Mouse (Mus musculus) forebrain, postnatal 0 days (tissue): ENCODE measurements at regions not wholly inside any gene's neighbourhood (a gene's known extent, or its start where the extent isn't known, plus 50 kb on each side); places are given as distances from the start of the nearest gene placed in this dataset.

Experiments used
- ATAC-seq: fragments of 200-750 bp; cut with Nextera tagmentation; 2 replicates; pipeline ENCODE4 v1.8.0; 2017; ENCODE audit warnings: mild to moderate bottlenecking, moderate library complexity
- DNase-seq: peaks from one replicate; pipeline ENCODE4 v3.0.0-alpha.2; 2015
- H3K27ac ChIP-seq: fragments of 300-500 bp; sonication (generic); 2 replicates; pipeline ENCODE4 v1.5.1; 2014; ENCODE audit warnings: low read depth, mild to moderate bottlenecking, antibody characterized with exemption, low read length, moderate library complexity, mixed read lengths
- H3K27me3 ChIP-seq: fragments of 300-500 bp; sonication (generic); 2 replicates; pipeline ENCODE4 v1.6.1; 2014; ENCODE audit warnings: mild to moderate bottlenecking, low read length, mixed read lengths; ENCODE audit not compliant: insufficient read depth
- H3K36me3 ChIP-seq: fragments of 300-500 bp; sonication (generic); 2 replicates; pipeline ENCODE4 v1.6.1; 2014; ENCODE audit warnings: mild to moderate bottlenecking, moderate library complexity; ENCODE audit not compliant: insufficient read depth
- H3K4me1 ChIP-seq: fragments of 300-500 bp; sonication (generic); 2 replicates; pipeline ENCODE4 v1.6.1; 2014; ENCODE audit warnings: antibody characterized with exemption; ENCODE audit not compliant: insufficient read depth
- H3K4me2 ChIP-seq: fragments of 300-500 bp; sonication (generic); 2 replicates; pipeline ENCODE4 v1.6.1; 2014; ENCODE audit warnings: low read depth, mild to moderate bottlenecking, moderate library complexity
- H3K4me3 ChIP-seq: fragments of 300-500 bp; sonication (generic); 2 replicates; pipeline ENCODE4 v1.5.1; 2014; ENCODE audit warnings: low read depth, low read length, mixed read lengths
- H3K9ac ChIP-seq: fragments of 300-500 bp; sonication (generic); 2 replicates; pipeline ENCODE4 v1.6.1; 2014; ENCODE audit warnings: mild to moderate bottlenecking
- H3K9me3 ChIP-seq: fragments of 300-500 bp; sonication (generic); 2 replicates; pipeline ENCODE4 v1.6.1; 2016; ENCODE audit warnings: low read length
- CTCF ChIP-seq: sonication (generic); IDR thresholded peaks from 2 replicates; pipeline ENCODE4 v1.5.1; 2016; ENCODE audit warnings: antibody characterized with exemption, control low read depth, low read depth
- WGBS: fragments of 180-500 bp; shearing (Covaris S2); extraction: QIAGEN DNeasy Blood & Tissue Kit; methylation state at CpG from one replicate; pipeline ENCODE4 v1.1.7; 2014; 5-methylcytosine and 5-hydroxymethylcytosine counted together

- peak; percentile 32; the same call in 1 of the 2 replicates for ATAC-seq
- no peaks in the 10 kb centered on the region for H3K4me1 ChIP-seq
- no peak overlapping the region for H3K4me3 ChIP-seq
- TF ChIP-seq CTCF = no peak
- DNase-seq = no peak
- no peaks in the 10 kb centered on the region for H3K36me3 ChIP-seq
- 70% methylated on average over 2 of the region's 2 CpGs for WGBS
- H3K27ac ChIP-seq = no peak overlapping the region
- no peak overlapping the region for H3K9ac ChIP-seq
- H3K27me3 ChIP-seq = no peaks in the 10 kb centered on the region
- no peak overlapping the region for H3K4me2 ChIP-seq
- H3K9me3 ChIP-seq = no peaks in the 10 kb centered on the region
These were observed 332.0 kb downstream of the Osr1 start for GRCm38 (mm10) chr12:9901948-9902347.

GRCm38 (mm10) chr12:9903702-9904231, 333.9 kb downstream of the Osr1 start:
- H3K27me3 ChIP-seq = no peaks in the 10 kb centered on the region
- no peak for TF ChIP-seq CTCF
- H3K4me1 ChIP-seq = no peaks in the 10 kb centered on the region
- peak; percentile 51; the same call in 1 of the 2 replicates for ATAC-seq
- no peaks in the 10 kb centered on the region for H3K9me3 ChIP-seq
- H3K27ac ChIP-seq = no peak overlapping the region
- no peak overlapping the region for H3K4me2 ChIP-seq
- no peaks in the 10 kb centered on the region for H3K36me3 ChIP-seq
- no peak overlapping the region for H3K4me3 ChIP-seq
- H3K9ac ChIP-seq = no peak overlapping the region
- peak; percentile 11 for DNase-seq
- WGBS = 43% methylated on average over 2 of the region's 2 CpGs

GRCm38 (mm10) chr12:9912333-9912732, 342.4 kb downstream of the Osr1 start:
- ATAC-seq = no peak

GRCm38 (mm10) chr12:9915726-9916140, 345.8 kb downstream of the Osr1 start:
- no peak overlapping the region for H3K27ac ChIP-seq
- no peak for TF ChIP-seq CTCF
- H3K36me3 ChIP-seq = no peaks in the 10 kb centered on the region
- H3K4me2 ChIP-seq = no peak overlapping the region
- H3K9me3 ChIP-seq = no peaks in the 10 kb centered on the region
- ATAC-seq = peak; percentile 79
- peak; percentile 63 for DNase-seq
- no peak overlapping the region for H3K9ac ChIP-seq
- H3K4me3 ChIP-seq = no peak overlapping the region
- H3K4me1 ChIP-seq = no peaks in the 10 kb centered on the region
- no peaks in the 10 kb centered on the region for H3K27me3 ChIP-seq
- WGBS = 64% methylated on average over 7 of the region's 7 CpGs

More at GRCm38 (mm10) chr12:9912333-9912732, 342.4 kb downstream of the Osr1 start:
- TF ChIP-seq CTCF = no peak
- Histone ChIP-seq H3K27ac (no peak overlapping the region), H3K4me1 (no peaks in the 10 kb centered on the region), H3K4me2 (no peak overlapping the region), H3K4me3 (no peak overlapping the region), H3K27me3 (no peaks in the 10 kb centered on the region), H3K9me3 (no peaks in the 10 kb centered on the region), H3K36me3 (no peaks in the 10 kb centered on the region), H3K9ac (no peak overlapping the region)
- DNase-seq = no peak

GRCm38 (mm10) chr12:9918026-9918425, 348.1 kb downstream of the Osr1 start:
- H3K4me1 ChIP-seq = no peaks in the 10 kb centered on the region
- H3K27ac ChIP-seq = no peak overlapping the region
- H3K9me3 ChIP-seq = no peaks in the 10 kb centered on the region
- DNase-seq (peak; percentile 48), ATAC-seq (peak; percentile 71)
- no peaks in the 10 kb centered on the region for H3K27me3 ChIP-seq
- WGBS = 64% methylated on average over 4 of the region's 4 CpGs
- TF ChIP-seq CTCF = no peak
- H3K4me2 ChIP-seq = no peak overlapping the region
- H3K9ac ChIP-seq = no peak overlapping the region
- no peak overlapping the region for H3K4me3 ChIP-seq
- H3K36me3 ChIP-seq = no peaks in the 10 kb centered on the region

- H3K4me1 ChIP-seq = no peaks in the 10 kb centered on the region
- H3K9ac ChIP-seq = no peak overlapping the region
- WGBS = 70% methylated on average over 3 of the region's 3 CpGs
- no peak overlapping the region for H3K4me3 ChIP-seq
- DNase-seq = no peak
- TF ChIP-seq CTCF = no peak
- no peaks in the 10 kb centered on the region for H3K27me3 ChIP-seq
- H3K27ac ChIP-seq = no peak overlapping the region
- no peak for ATAC-seq
- no peaks in the 10 kb centered on the region for H3K9me3 ChIP-seq
- no peaks in the 10 kb centered on the region for H3K36me3 ChIP-seq
- no peak overlapping the region for H3K4me2 ChIP-seq
These were observed 349.1 kb downstream of the Osr1 start for GRCm38 (mm10) chr12:9919007-9919406.

- no peaks in the 10 kb centered on the region for H3K36me3 ChIP-seq
- H3K9me3 ChIP-seq = no peaks in the 10 kb centered on the region
- H3K4me3 ChIP-seq = no peak overlapping the region
- peak; percentile 28; the same call in 1 of the 2 replicates for ATAC-seq
- no peak overlapping the region for H3K27ac ChIP-seq
- no peak for DNase-seq
- H3K9ac ChIP-seq = no peak overlapping the region
- H3K4me1 ChIP-seq = no peaks in the 10 kb centered on the region
- H3K4me2 ChIP-seq = no peak overlapping the region
- 69% methylated on average over 4 of the region's 4 CpGs for WGBS
- no peak for TF ChIP-seq CTCF
- no peaks in the 10 kb centered on the region for H3K27me3 ChIP-seq
These were observed 349.5 kb downstream of the Osr1 start for GRCm38 (mm10) chr12:9919433-9919832.
